In genomic region chr19:16802707-16803106, GRCm38 (mm10) we compare ENCODE assay signal across 8 mouse cellular contexts. TPM values are rescaled to one million over a fixed set of nuclear protein-coding genes. Genes with fewer than 3 reads are reported as not detected.
DNase-seq lines count a peak whose midpoint lies in the region; ATAC-seq and TF ChIP-seq lines count a peak whose summit lies in the region.

No protein-coding gene starts in this region.

- H3K4me3 ChIP-seq in intestine, postnatal 0 days (ENCODE audit: low read depth, low read length): no peak overlapping the region
- H3K4me3 ChIP-seq in intestine, embryonic 15.5 days (replicated peaks): no peak overlapping the region
- H3K4me3 ChIP-seq in embryonic facial prominence, embryonic 10.5 days: no peak overlapping the region

- DNase-seq in CD8-positive naive resting alpha-beta T cell, adult 2 months (ENCODE audit: low read depth in 2 of 2, low spot score in 2 of 2): peak; percentile 35 to 46
- peak; percentile 49 for DNase-seq in adrenal gland, postnatal 10 days
- DNase-seq in embryonic facial prominence, embryonic 10.5 days (ENCODE audit: low spot score): peak; percentile 30
- DNase-seq in left cerebral cortex, postnatal 25 days (ENCODE audit: low spot score in 2 of 2): peak; percentile 49 to 60
- peak; percentile 39 to 58 for DNase-seq in right cerebral cortex, postnatal 10 days (ENCODE audit: low spot score in 2 of 2)
- no peak for DNase-seq in gastrocnemius, postnatal 36 days

- H3K27me3 ChIP-seq in intestine, postnatal 0 days (replicated peaks; ENCODE audit: control insufficient read depth, insufficient read depth, low read length): no peaks in the 10 kb centered on the region
- no peaks in the 10 kb centered on the region for H3K27me3 ChIP-seq in intestine, embryonic 15.5 days (replicated peaks)
- no peaks in the 10 kb centered on the region for H3K27me3 ChIP-seq in embryonic facial prominence, embryonic 10.5 days (replicated peaks; ENCODE audit: low read depth, poor library complexity, severe bottlenecking)

- H3K4me2 ChIP-seq in intestine, postnatal 0 days (replicated peaks; ENCODE audit: low read depth): no peak overlapping the region
- no peak overlapping the region for H3K4me2 ChIP-seq in intestine, embryonic 15.5 days (replicated peaks)

- intact Hi-C loops in left cerebral cortex, postnatal 25 days (cut with DNase I): loop anchor here (1.0 to 10.0 kb wide), 2 partner anchors 228 to 582 kb away; no protein-coding TSS in a partner anchor
- intact Hi-C loops in gastrocnemius, postnatal 36 days (cut with DNase I): loop anchor here (5.0 kb wide), 2 partner anchors 180 to 230 kb away; no protein-coding TSS in a partner anchor

- peak; percentile 83 for TF ChIP-seq CTCF in intestine, postnatal 0 days (IDR thresholded peaks at IDR 0.05; ENCODE audit: low read depth)

- no peak for ATAC-seq in intestine, postnatal 0 days
- ATAC-seq in intestine, embryonic 15.5 days: no peak

- no peaks in the 10 kb centered on the region for H3K36me3 ChIP-seq in intestine, postnatal 0 days (ENCODE audit: control insufficient read depth, insufficient read depth)
- H3K36me3 ChIP-seq in intestine, embryonic 15.5 days: no peaks in the 10 kb centered on the region
- H3K36me3 ChIP-seq in embryonic facial prominence, embryonic 10.5 days (replicated peaks): no peaks in the 10 kb centered on the region

- H3K9me3 ChIP-seq in intestine, postnatal 0 days (ENCODE audit: control insufficient read depth): no peaks in the 10 kb centered on the region
- H3K9me3 ChIP-seq in intestine, embryonic 15.5 days: no peaks in the 10 kb centered on the region
- H3K9me3 ChIP-seq in embryonic facial prominence, embryonic 10.5 days: no peaks in the 10 kb centered on the region

- H3K27ac ChIP-seq in intestine, postnatal 0 days (ENCODE audit: low read depth, low read length): no peak overlapping the region
- H3K27ac ChIP-seq in intestine, embryonic 15.5 days: no peak overlapping the region
- H3K27ac ChIP-seq in embryonic facial prominence, embryonic 10.5 days (replicated peaks): no peak overlapping the region

- H3K9ac ChIP-seq in intestine, postnatal 0 days (ENCODE audit: low read depth, low read length): no peak overlapping the region
- no peak overlapping the region for H3K9ac ChIP-seq in intestine, embryonic 15.5 days

- H3K4me1 ChIP-seq in intestine, postnatal 0 days (replicated peaks; ENCODE audit: control insufficient read depth, insufficient read depth, low read length): no peaks in the 10 kb centered on the region
- H3K4me1 ChIP-seq in intestine, embryonic 15.5 days (replicated peaks): no peaks in the 10 kb centered on the region
- H3K4me1 ChIP-seq in embryonic facial prominence, embryonic 10.5 days: 0 out of 2 replicates have a peak, but pooled peaks cover 5% of the 10 kb centered on the region

- 4% methylated on average over 3 of the region's 3 CpGs for WGBS in intestine, postnatal 0 days
- WGBS in intestine, embryonic 15.5 days: 4% methylated on average over 3 of the region's 3 CpGs
- 5% methylated on average over 3 of the region's 3 CpGs for WGBS in embryonic facial prominence, embryonic 10.5 days

RNA-seq across cellular contexts. Expression of gene Vps13a, which starts 22.0 kb away (rescaled TPM):
- polyA plus RNA-seq in intestine, postnatal 0 days (2015; fragmentation: Nextera tagmentation; extraction: Ambion mirVana): 6.3 and 6.9 TPM in 2 replicates
- 11.2 and 11.5 TPM in 2 replicates for polyA plus RNA-seq in intestine, embryonic 15.5 days (2015; fragmentation: Nextera tagmentation; extraction: Ambion mirVana)
- total RNA-seq in adrenal gland, postnatal 10 days (2021): 10 to 100 TPM; 30.2 to 42.4 TPM
- 7.6 and 7.8 TPM in 2 replicates for polyA plus RNA-seq in embryonic facial prominence, embryonic 10.5 days (2016; fragmentation: Nextera tagmentation; extraction: Ambion mirVana)
- 10 to 100 TPM; 72.3 to 80.2 TPM for total RNA-seq in left cerebral cortex, postnatal 25 days (2021)
- total RNA-seq in gastrocnemius, postnatal 36 days (2021): 10 to 100 TPM; 17.0 to 21.0 TPM

Comparison
In these comparisons a context has a peak if more than half of its experiments do, and no peak if none do; other contexts are left out.
1. DNase-seq: peak in CD8-positive naive resting alpha-beta T cell, adult 2 months (2 of 2), adrenal gland, postnatal 10 days (single experiment), embryonic facial prominence, embryonic 10.5 days (single experiment), left cerebral cortex, postnatal 25 days (2 of 2) and right cerebral cortex, postnatal 10 days (2 of 2); none in gastrocnemius, postnatal 36 days (0 of 2).